In the genomic region with DNA sequence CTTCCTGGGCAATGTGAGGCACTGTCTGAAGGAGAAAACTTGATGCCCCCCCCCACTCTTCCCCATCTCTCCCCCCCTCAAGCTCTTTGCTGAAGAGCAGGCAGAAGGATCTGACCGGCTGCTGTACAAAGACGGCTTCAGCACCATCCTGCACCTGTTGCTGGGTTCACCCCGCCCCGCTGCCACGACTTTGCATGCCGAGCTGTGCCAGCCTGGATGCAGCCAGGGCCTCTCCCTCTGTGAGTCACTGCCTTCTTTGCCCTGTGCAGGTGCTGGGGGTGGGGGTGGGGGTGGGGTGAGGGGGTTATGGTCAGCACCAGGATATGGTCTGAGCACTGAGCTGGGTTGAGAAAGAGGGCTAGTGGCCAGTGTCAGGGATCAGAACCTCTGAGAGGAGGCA, we compare ENCODE assay signal across 24 mouse cellular contexts. TPM values are rescaled to one million over a fixed set of nuclear protein-coding genes. Genes with fewer than 3 reads are reported as not detected.
DNase-seq lines count a peak whose midpoint lies in the region; ATAC-seq and TF ChIP-seq lines count a peak whose summit lies in the region.
"Had no signal": no experiment of that assay in that cellular context is flagged by ENCODE, and none has a peak within 500 bp of the region (broad histone marks: within the 10 kb centered on the region; RNA-seq: fewer than 3 reads in every experiment).

No protein-coding gene starts in this region.

- no peak for DNase-seq in hindbrain, embryonic 14.5 days (ENCODE audit: low spot score)
- DNase-seq in lung, postnatal 36 days, result no peak
- no peak for DNase-seq in retina, postnatal 1 day
- DNase-seq: adrenal gland, adult 8-10 months; cerebellum, adult 11-12 months; cerebellum, postnatal 10 days; gastrocnemius, postnatal 10 days; kidney, postnatal 10 days; left cerebral cortex, postnatal 4 days; right cerebral cortex, postnatal 4 days had no signal

- TF ChIP-seq CTCF in C2C12 (IDR thresholded peaks at IDR 0.05; ENCODE audit: control insufficient read depth, insufficient read depth, insufficient read length), result no peak

- H3K36me3 ChIP-seq in hindbrain, embryonic 13.5 days, result peaks cover 59% of the 10 kb centered on the region
- H3K36me3 ChIP-seq in hindbrain, embryonic 14.5 days (replicated peaks; ENCODE audit: control insufficient read depth, insufficient read depth), result peaks cover 56% of the 10 kb centered on the region
- H3K36me3 ChIP-seq in lung, embryonic 15.5 days, result no peaks in the 10 kb centered on the region
- H3K36me3 ChIP-seq in C2C12 (ENCODE audit: control insufficient read depth, insufficient read depth), result peaks cover 51% of the 10 kb centered on the region
- no peaks in the 10 kb centered on the region; the same call in 1 of the 2 replicates for H3K36me3 ChIP-seq in stomach, embryonic 15.5 days

- no peak overlapping the region for H3ac ChIP-seq in C2C12 (ENCODE audit: control insufficient read depth, insufficient read length, low read depth)

- 97% methylated on average over 6 of the region's 6 CpGs for WGBS in hindbrain, embryonic 13.5 days
- 94% methylated on average over 6 of the region's 6 CpGs for WGBS in hindbrain, embryonic 14.5 days
- WGBS in lung, embryonic 15.5 days, result 49% methylated on average over 6 of the region's 6 CpGs
- WGBS in stomach, embryonic 15.5 days, result 78% methylated on average over 6 of the region's 6 CpGs

- H3K27me3 ChIP-seq in hindbrain, embryonic 13.5 days, result 0 out of 2 replicates have a peak, but pooled peaks cover 1% of the 10 kb centered on the region
- H3K27me3 ChIP-seq in hindbrain, embryonic 14.5 days (ENCODE audit: control insufficient read depth, insufficient read depth, low read length), result no peaks in the 10 kb centered on the region
- no peaks in the 10 kb centered on the region for H3K27me3 ChIP-seq in lung, embryonic 15.5 days
- no peaks in the 10 kb centered on the region for H3K27me3 ChIP-seq in C2C12 (ENCODE audit: control insufficient read depth, insufficient read depth, insufficient read length)
- H3K27me3 ChIP-seq in stomach, embryonic 15.5 days (replicated peaks), result no peaks in the 10 kb centered on the region
- H3K27me3 ChIP-seq: heart, embryonic 12.5 days; hindbrain, embryonic 12.5 days had no signal

- peak; percentile 41; the same call in 1 of the 2 replicates for ATAC-seq in hindbrain, embryonic 13.5 days (ENCODE audit: low FRiP score)
- ATAC-seq in hindbrain, embryonic 14.5 days (ENCODE audit: low FRiP score), result no peak
- ATAC-seq in lung, embryonic 15.5 days (ENCODE audit: borderline replicate concordance, extremely low read depth, low FRiP score, low TSS enrichment), result 0 out of 2 replicates have a peak, but pooled peaks have one; percentile 15
- peak; percentile 37 for ATAC-seq in stomach, embryonic 15.5 days (ENCODE audit: insufficient read depth, low FRiP score, low read depth)
- ATAC-seq: forebrain, embryonic 16.5 days had no signal

- peaks cover 2% of the 10 kb centered on the region for H3K4me1 ChIP-seq in hindbrain, embryonic 13.5 days (replicated peaks)
- H3K4me1 ChIP-seq in hindbrain, embryonic 14.5 days (replicated peaks; ENCODE audit: control insufficient read depth, insufficient read depth, low read length), result 0 out of 2 replicates have a peak, but pooled peaks cover 2% of the 10 kb centered on the region
- H3K4me1 ChIP-seq in lung, embryonic 15.5 days, result peaks cover 11% of the 10 kb centered on the region
- H3K4me1 ChIP-seq in stomach, embryonic 15.5 days, result peaks cover 12% of the 10 kb centered on the region; the same call in 1 of the 2 replicates

- no peak overlapping the region for H3K9ac ChIP-seq in hindbrain, embryonic 13.5 days
- H3K9ac ChIP-seq in hindbrain, embryonic 14.5 days, result no peak overlapping the region
- no peak overlapping the region for H3K9ac ChIP-seq in lung, embryonic 15.5 days
- no peak overlapping the region for H3K9ac ChIP-seq in stomach, embryonic 15.5 days
- H3K9ac ChIP-seq: heart, embryonic 12.5 days; hindbrain, embryonic 12.5 days had no signal

- H3K4me2 ChIP-seq in hindbrain, embryonic 13.5 days, result no peak overlapping the region
- no peak overlapping the region for H3K4me2 ChIP-seq in hindbrain, embryonic 14.5 days (replicated peaks)
- H3K4me2 ChIP-seq in lung, embryonic 15.5 days, result no peak overlapping the region
- no peak overlapping the region for H3K4me2 ChIP-seq in stomach, embryonic 15.5 days
- H3K4me2 ChIP-seq: heart, embryonic 12.5 days; hindbrain, embryonic 12.5 days had no signal

- no peak overlapping the region for H3K4me3 ChIP-seq in hindbrain, embryonic 13.5 days
- no peak overlapping the region for H3K4me3 ChIP-seq in hindbrain, embryonic 14.5 days (replicated peaks; ENCODE audit: low read length)
- H3K4me3 ChIP-seq in lung, embryonic 15.5 days, result no peak overlapping the region
- no peak overlapping the region for H3K4me3 ChIP-seq in C2C12 (ENCODE audit: insufficient read depth, poor library complexity, severe bottlenecking)
- no peak overlapping the region for H3K4me3 ChIP-seq in stomach, embryonic 15.5 days (replicated peaks)
- H3K4me3 ChIP-seq: embryonic facial prominence, embryonic 10.5 days; heart, embryonic 12.5 days; hindbrain, embryonic 12.5 days; left cerebral cortex, adult 2 months; midbrain, embryonic 10.5 days had no signal

- peaks cover 18% of the 10 kb centered on the region for H3K79me2 ChIP-seq in C2C12 (ENCODE audit: control insufficient read depth, insufficient read depth)

- no peaks in the 10 kb centered on the region for H3K9me3 ChIP-seq in hindbrain, embryonic 13.5 days
- no peaks in the 10 kb centered on the region for H3K9me3 ChIP-seq in hindbrain, embryonic 14.5 days (ENCODE audit: control insufficient read depth, low read length)
- no peaks in the 10 kb centered on the region for H3K9me3 ChIP-seq in lung, embryonic 15.5 days
- H3K9me3 ChIP-seq in stomach, embryonic 15.5 days, result no peaks in the 10 kb centered on the region
- H3K9me3 ChIP-seq: embryonic facial prominence, embryonic 10.5 days; heart, embryonic 12.5 days; hindbrain, embryonic 12.5 days; midbrain, embryonic 10.5 days had no signal

- no peak overlapping the region for H3K27ac ChIP-seq in hindbrain, embryonic 13.5 days
- H3K27ac ChIP-seq in hindbrain, embryonic 14.5 days, result no peak overlapping the region
- H3K27ac ChIP-seq in lung, embryonic 15.5 days, result peak overlapping the region; percentile 51; the same call in 1 of the 2 replicates
- H3K27ac ChIP-seq in stomach, embryonic 15.5 days, result no peak overlapping the region
- H3K27ac ChIP-seq: embryonic facial prominence, embryonic 10.5 days; hindbrain, embryonic 12.5 days; left cerebral cortex, adult 2 months; midbrain, embryonic 10.5 days had no signal

- peaks cover 8% of the 10 kb centered on the region for H3K79me3 ChIP-seq in C2C12 (ENCODE audit: low read depth)

TF ChIP-seq in C2C12, 6 proteins besides CTCF, POLR2A, EP300 and RAD21:
- TF ChIP-seq MYOD1 (IDR thresholded peaks at IDR 0.05; ENCODE audit: control insufficient read depth, insufficient read length, low read depth) (peak; percentile 71), FOSL1 (IDR thresholded peaks at IDR 0.05; ENCODE audit: insufficient read depth, low read length, poor library complexity, severe bottlenecking) (no peak)

RNA-seq across cellular contexts. Expression of gene Lpcat4, which starts 6.9 kb away (rescaled TPM):
- polyA plus RNA-seq in hindbrain, embryonic 13.5 days (2015; fragmentation: Nextera tagmentation; extraction: Ambion mirVana), result 14.9 and 15.5 TPM in 2 replicates
- polyA plus RNA-seq in hindbrain, embryonic 14.5 days (2014; fragmentation: Nextera tagmentation; extraction: Ambion mirVana), result 22.0 and 23.1 TPM in 2 replicates
- polyA plus RNA-seq in lung, embryonic 15.5 days (2015; fragmentation: Nextera tagmentation; extraction: Ambion mirVana), result 16.3 and 17.3 TPM in 2 replicates
- 28.0 TPM for polyA plus RNA-seq in C2C12 (2012; fragmentation: generic; extraction: Trizol)
- polyA plus RNA-seq in stomach, embryonic 15.5 days (2015; fragmentation: Nextera tagmentation; extraction: Ambion mirVana), result 27.0 and 28.0 TPM in 2 replicates

RNA-seq across cellular contexts. Expression of gene Nutm1, which starts 12.9 kb away (rescaled TPM):
- polyA plus RNA-seq in hindbrain, embryonic 13.5 days (2015; fragmentation: Nextera tagmentation; extraction: Ambion mirVana), result 0.05 TPM in 1 of 2 replicates, not detected in the other
- not detected in 2 replicates for polyA plus RNA-seq in hindbrain, embryonic 14.5 days (2014; fragmentation: Nextera tagmentation; extraction: Ambion mirVana)
- not detected in 2 replicates for polyA plus RNA-seq in lung, embryonic 15.5 days (2015; fragmentation: Nextera tagmentation; extraction: Ambion mirVana)
- 0.02 TPM for polyA plus RNA-seq in C2C12 (2012; fragmentation: generic; extraction: Trizol)
- polyA plus RNA-seq in stomach, embryonic 15.5 days (2015; fragmentation: Nextera tagmentation; extraction: Ambion mirVana), result 0.04 TPM in 1 of 2 replicates, not detected in the other
- polyA plus RNA-seq: embryonic facial prominence, embryonic 10.5 days; forebrain, embryonic 16.5 days; heart, embryonic 12.5 days; intestine, embryonic 14.5 days; liver, adult 2 months; liver, embryonic 16.5 days had no signal

RNA-seq across cellular contexts. Expression of gene Nop10, which starts 15.5 kb away (rescaled TPM):
- polyA plus RNA-seq in hindbrain, embryonic 13.5 days (2015; fragmentation: Nextera tagmentation; extraction: Ambion mirVana), result 154 and 160 TPM in 2 replicates
- 169 and 177 TPM in 2 replicates for polyA plus RNA-seq in hindbrain, embryonic 14.5 days (2014; fragmentation: Nextera tagmentation; extraction: Ambion mirVana)
- 182 and 204 TPM in 2 replicates for polyA plus RNA-seq in lung, embryonic 15.5 days (2015; fragmentation: Nextera tagmentation; extraction: Ambion mirVana)
- polyA plus RNA-seq in C2C12 (2012; fragmentation: generic; extraction: Trizol), result 139 TPM
- polyA plus RNA-seq in stomach, embryonic 15.5 days (2015; fragmentation: Nextera tagmentation; extraction: Ambion mirVana), result 213 and 223 TPM in 2 replicates

RNA-seq across cellular contexts. Expression of gene Slc12a6, which starts 19.4 kb away (rescaled TPM):
- polyA plus RNA-seq in hindbrain, embryonic 13.5 days (2015; fragmentation: Nextera tagmentation; extraction: Ambion mirVana), result 16.5 and 17.2 TPM in 2 replicates
- 25.6 and 25.7 TPM in 2 replicates for polyA plus RNA-seq in hindbrain, embryonic 14.5 days (2014; fragmentation: Nextera tagmentation; extraction: Ambion mirVana)
- polyA plus RNA-seq in lung, embryonic 15.5 days (2015; fragmentation: Nextera tagmentation; extraction: Ambion mirVana), result 6.8 and 9.3 TPM in 2 replicates
- 4.4 TPM for polyA plus RNA-seq in C2C12 (2012; fragmentation: generic; extraction: Trizol)
- 10.5 and 11.8 TPM in 2 replicates for polyA plus RNA-seq in stomach, embryonic 15.5 days (2015; fragmentation: Nextera tagmentation; extraction: Ambion mirVana)

RNA-seq across cellular contexts. Expression of gene Gm21985, which starts 19.9 kb away (rescaled TPM):
- not detected in 2 replicates for polyA plus RNA-seq in hindbrain, embryonic 13.5 days (2015; fragmentation: Nextera tagmentation; extraction: Ambion mirVana)
- not detected in 2 replicates for polyA plus RNA-seq in hindbrain, embryonic 14.5 days (2014; fragmentation: Nextera tagmentation; extraction: Ambion mirVana)
- not detected in 2 replicates for polyA plus RNA-seq in lung, embryonic 15.5 days (2015; fragmentation: Nextera tagmentation; extraction: Ambion mirVana)
- polyA plus RNA-seq in C2C12 (2012; fragmentation: generic; extraction: Trizol), result not detected
- polyA plus RNA-seq in stomach, embryonic 15.5 days (2015; fragmentation: Nextera tagmentation; extraction: Ambion mirVana), result not detected in 2 replicates
- polyA plus RNA-seq: embryonic facial prominence, embryonic 10.5 days; forebrain, embryonic 16.5 days; heart, embryonic 12.5 days; hindbrain, embryonic 12.5 days; intestine, embryonic 14.5 days; liver, adult 2 months; liver, embryonic 16.5 days; thymus, postnatal 0 days had no signal
